Mouse (Mus musculus) spleen, postnatal 14 days (tissue): ENCODE data around the gene Cldn3.
"Not testable (repeated sequence)": the region's sequence is repeated elsewhere in the genome, so short reads cannot be mapped to it uniquely, and the experiment has no call there.

Source experiments
- DNase-seq, 2 experiments: peaks; one replicate each; pipeline ENCODE4 v3.0.0; 2021 to 2022; ENCODE audit warnings: low spot score in 2 of 2

The Cldn3 gene

DNA sequence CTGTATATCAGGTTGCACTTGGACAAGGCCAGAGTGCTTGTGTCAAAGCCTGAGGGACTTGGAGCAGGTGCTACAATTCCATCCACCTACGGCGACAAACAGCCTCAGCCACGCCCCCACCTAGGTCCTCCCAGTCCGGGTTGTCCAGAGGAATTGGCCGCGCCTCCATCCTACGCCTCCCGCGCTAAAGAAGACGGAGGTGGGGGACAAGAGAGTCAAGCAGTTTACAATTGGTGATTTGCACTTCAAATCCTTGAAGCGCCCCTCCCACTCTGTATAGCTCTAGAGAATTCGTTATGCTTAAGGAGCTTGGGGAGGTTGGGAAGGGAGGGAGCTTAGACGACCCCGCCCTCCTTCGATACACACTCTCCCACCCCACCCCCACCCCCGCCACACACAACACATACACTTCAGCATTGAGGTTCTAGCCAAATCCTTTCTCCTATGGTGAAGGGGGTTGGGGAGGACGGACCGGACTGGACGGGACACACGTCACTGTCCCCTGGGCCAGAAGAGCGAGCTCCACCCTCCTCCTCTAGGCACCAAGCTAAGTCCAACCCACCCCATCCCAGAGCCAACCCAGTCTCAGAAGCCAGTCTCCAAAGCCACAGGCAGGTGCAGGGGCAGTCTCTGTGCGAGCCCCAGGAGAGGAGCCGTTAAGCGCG, at the start of gene Cldn3:
Gene Cldn3 (plus strand): TSS at position 582 of the 665 bp plus-strand sequence.
- DNase-seq, result no peak

DNA sequence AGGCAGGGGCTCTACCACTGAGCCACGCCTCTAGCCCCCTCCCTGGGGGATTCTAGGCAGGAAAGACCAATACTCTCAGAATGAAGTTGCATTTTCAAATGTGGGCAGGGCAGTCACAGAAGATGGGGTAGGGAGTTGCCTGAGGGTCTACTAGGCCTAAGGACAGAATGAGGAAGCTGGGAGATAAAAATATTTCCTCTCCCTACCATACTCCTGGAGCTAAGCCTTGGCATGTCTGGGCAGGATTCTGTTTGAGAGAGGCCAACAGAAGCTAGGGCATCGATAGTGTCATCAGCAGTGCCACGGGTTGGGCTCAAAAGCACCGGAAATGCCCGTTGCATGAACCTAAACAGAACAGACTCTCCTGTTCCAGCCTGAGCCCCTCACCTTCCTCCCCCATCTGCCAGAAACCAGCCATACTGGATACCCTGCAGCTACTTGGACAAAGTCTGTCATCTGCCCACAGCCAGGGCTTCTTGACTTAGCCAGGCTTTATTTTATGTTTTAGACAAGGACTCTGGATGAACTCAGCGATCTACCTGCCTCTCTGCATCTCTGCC, 49.3 kb upstream of the Cldn3 start:
- DNase-seq, result no peak

DNA sequence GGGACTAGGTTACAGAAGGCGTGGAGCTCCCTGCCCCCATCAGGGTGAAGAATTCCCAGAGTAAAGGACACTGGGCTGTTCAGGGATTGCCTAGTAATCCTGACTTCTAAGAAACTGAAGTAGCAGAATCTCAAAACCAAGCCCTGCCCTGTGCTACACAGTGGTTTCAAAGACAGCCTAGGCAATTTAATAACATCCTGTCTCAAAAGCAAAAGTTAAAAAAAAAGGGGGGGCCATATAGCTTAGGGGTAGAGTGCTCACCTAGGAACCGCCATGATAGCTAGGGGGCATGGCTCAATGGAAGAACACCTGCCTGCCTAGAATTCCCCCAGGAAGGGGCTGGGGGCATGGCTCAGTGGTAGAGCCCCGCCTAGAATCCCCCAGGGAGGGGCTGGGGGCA, 46.9 kb upstream of the Cldn3 start:
- DNase-seq, result no peak

DNA sequence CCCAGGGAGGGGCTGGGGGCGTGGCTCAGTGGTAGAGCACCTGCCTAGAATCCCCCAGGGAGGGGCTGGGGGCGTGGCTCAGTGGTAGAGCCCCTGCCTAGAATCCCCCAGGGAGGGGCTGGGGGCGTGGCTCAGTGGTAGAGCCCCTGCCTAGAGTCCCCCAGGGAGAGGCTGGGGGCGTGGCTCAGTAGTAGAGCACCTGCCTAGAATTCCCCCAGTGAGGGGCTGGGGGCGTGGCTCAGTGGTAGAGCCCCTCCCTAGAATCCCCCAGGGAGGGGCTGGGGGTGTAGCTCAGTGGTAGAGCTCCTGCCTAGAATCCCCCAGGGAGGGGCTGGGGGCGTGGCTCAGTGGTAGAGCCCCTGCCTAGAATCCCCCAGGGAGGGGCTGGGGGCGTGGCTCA, 46.5 kb upstream of the Cldn3 start:
- DNase-seq, result not testable (repeated sequence)

DNA sequence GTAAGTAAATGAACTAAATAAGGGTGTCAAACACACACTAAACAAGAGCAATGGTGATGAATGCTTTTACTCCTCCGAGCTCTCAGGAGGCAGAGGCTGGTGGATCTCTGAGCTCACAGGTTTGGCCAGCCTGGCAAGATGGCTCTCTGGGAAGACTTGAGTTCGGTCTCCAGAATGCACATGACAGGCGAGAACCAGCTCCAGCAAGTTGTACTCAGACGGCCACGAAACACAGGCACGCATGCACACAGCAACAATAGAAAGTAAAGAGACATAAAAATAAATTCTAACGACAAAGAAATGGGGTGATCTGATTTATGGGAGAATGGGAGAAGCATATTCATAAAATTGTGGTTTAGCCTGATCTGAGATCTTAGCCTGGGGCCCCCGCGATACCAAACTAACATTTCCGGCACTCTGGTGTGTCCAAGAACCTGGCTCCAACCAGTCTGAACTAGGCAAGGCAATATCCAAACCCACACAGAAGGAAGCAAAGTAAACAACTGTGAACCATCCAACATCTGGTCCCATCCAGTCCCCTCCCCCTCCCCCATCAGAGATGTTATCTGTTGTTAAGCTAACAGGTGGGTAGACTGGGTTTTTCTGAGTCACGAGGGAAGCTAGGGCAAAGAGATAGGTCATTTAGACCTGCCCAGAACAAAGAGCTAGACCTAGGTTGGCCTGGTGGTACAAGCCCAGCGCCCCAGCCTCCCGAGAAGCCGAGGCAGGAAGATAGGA, 44.4 kb upstream of the Cldn3 start:
- no peak for DNase-seq

DNA sequence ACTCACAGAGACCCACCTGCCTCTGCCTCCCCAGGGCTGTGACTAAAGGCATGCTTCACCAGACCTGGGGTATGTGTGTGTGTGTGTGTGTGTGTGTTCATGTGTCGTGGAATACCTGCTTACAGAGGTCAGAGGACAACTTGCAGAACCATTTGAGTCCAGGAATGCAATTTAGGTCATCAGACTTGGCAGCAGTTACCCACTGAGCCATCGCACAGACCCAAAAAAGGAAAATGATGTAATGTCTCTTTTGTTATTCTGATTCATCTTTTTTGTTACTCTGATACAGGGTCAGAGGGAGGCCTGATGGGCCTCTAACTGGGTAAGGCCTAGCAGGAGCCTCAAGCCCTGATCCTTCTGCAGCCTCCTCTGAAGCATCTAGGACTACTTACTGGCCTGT, 43.3 kb upstream of the Cldn3 start:
- no peak for DNase-seq

DNA sequence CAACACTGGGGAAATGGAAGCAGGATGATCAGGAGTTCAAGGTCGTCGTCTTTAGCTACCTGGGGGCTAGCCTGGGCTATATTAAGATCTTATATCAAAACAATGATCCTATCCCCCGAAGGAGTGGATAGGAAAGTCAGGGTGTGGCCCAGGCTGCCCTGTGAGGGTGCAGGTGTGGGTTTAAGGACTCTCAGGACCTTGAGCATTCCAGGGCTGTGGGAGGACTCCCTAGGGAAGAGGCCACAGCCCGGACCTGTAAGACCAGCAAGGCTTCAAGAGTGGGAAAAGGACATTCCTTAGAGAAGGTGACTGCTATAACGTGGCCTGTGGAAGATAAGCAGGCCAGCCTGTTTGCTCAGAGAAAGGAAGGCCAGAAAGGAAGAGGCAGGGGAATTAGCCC, 41.8 kb upstream of the Cldn3 start:
- no peak for DNase-seq

DNA sequence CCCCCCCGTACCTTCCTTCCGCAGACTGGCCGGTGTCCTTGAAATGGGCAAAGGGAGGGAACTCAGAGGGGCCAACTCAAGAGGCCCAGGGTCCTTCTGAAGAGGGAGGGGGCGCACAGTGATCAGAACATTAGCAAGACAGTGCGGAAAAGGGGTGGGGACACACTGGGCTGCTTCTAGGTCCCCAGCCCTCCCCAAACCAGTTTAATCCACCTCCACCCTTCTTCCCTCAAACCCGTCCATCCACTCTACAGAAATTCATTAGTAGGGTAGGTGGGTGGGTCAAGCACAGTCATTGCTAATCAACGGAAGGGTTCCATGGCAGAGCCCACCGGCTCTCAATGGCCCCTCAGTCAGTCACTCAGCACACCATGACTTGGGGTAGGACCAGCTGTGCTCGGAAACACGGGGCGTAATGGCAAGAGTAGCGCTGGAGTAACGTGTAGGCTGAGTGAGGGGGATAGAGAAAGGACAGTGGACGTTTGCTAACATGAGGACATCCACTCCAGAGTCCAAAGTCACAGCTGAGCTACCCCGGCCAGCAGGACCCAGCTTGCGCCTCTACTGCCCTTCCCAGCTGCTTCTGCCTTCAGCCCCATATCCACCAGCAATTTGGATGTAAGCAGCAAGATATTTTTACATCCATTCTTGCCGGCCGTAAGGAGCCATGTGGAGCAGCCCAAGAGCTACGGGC, 40.6 kb upstream of the Cldn3 start:
- DNase-seq, result no peak

DNA sequence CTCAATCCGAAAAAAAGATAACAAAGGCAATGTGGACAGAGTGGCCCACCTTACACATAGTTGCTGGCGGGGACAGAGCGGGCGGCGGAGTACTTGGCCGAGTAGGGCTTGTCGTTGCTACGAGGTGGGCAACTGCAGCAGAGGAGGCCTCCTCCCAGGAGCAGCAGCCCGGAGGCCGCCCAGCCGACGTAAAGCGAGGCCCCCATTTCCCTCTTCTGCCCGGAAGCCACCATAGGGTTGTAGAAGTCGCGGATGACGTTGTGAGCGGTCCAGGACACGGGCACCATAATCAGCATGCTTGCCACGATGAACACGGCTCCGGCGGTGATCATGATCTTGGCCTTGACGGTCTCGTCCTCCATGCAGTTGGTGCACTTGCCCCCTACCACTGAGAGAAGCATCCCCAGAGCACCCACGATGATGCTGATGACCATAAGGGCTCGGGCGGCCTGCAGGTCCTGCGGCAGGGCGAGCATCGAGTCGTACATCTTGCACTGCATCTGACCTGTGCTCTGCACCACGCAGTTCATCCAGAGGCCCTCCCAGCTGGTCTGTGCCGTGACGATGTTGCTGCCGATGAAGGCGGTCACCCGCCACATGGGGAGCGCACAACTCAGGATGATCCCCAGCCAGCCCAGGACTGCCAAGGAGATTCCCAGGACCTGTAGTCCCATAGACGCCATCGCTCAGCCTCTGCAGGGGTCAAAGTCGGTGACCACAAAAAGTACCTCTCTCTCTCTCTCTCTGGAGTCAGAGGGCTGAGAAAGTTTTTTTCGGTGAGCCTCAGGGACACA, 39.8 kb upstream of the Cldn3 start:
- no peak for DNase-seq

DNA sequence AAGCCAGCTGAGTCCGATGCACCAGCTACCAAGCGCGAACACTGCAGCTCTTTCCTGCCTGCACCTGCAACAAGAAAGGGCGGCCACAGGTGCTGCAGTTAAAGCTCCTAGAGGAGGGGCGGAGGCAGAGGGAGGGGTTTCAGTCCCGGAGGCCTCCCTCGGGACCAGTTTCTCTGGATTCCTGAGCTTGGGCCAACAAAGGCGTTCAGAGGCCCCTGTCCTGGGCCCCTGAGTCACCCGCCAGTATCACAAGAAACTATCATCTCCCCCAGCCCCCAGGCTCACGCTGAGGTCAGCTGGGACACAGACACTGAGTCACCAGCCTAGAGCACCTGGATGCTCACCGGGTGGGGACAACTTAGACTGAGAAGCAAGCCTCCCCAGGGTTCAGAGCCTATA, 39.2 kb upstream of the Cldn3 start, which contains the start of gene Cldn4:
Gene Cldn4 (minus strand): TSS at position 78 of the 399 bp plus-strand sequence.
- no peak for DNase-seq

DNA sequence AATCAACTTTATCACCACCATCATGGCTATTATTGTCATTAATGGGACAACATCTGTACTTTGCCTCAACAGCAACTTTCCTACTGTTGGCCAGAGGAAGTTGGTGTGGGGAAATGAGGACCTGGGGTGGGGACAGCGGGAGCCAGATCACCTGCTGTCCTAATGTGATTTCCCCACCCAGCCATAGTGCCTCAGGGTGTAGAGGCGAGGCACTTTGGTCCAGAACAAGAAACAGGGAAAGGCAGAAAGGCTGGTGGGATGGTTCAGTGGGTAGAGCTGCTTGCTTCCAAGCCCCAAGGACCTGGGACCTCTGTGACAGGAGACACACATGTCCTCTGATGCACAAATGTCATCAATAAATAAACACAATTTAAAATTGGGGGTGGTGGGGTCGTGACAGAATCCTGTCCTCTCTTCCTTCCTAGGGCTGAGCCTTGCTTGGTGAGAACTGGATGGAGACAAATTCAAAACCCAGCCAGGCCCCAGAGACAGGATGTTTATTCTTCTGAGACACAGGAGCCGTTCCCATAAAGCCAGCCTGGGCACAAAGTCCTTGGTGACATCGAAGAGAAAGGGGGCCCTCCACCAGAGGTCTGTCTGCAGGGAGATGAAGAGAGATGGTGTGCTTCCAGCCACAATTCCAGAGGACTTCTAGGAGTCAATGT, 38.5 kb upstream of the Cldn3 start:
- no peak for DNase-seq

DNA sequence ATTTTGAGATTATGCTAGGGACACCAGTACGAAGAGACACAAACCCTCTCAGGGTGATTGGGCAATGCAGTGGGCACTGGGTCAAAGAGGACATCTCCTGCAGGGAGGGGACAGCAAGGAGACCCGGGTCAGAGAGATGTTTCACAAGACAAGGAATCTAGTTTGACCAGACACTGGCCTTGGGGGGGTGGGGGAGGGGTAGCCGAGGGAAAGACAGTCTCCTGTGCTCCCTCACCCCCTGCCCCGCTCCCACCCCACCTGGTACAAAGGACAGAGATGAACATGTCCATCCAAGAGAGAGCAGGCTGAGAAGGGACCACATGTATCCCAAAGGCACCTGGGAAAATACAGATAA, 38.0 kb upstream of the Cldn3 start:
- DNase-seq, result no peak

DNA sequence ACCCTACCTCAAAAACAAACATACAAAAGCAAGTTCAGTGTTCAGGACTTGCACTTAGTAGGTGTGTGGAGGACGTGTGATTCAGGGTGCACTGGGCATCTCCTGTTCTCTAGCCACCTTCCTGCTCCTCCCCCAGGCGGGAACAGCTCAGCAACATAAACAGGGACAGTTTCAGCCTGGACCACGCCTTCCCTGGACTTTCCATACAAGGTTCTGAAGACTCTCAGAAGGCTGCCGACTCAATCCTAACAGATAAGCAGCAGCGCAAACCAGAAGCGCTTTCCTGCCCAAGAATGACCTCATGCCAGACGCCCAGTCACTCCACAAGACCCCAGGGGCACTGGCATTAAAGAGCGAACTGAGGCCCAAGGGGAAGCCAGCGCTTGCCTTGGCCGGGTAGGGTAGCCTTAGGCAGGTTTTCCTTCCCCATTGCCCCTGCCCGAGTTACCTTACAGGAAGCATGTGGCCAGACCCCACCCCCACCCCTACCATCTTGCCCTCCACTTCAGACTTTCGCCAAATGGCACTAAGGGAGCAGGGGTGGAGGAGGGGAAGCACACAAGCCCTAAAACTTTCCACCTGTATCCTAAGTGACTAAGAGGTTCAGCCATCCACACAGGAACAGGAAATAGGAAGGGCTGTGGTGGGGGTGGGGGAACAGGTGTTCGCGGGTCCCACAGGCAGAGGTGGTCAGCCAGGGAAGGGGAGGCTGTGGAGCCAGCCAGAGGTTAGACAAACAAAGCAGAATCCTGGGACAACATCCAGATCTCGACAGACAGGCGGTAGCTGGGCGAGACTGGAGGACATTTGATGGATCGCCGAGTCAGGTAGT, 34.7 kb upstream of the Cldn3 start:
- DNase-seq, result no peak

DNA sequence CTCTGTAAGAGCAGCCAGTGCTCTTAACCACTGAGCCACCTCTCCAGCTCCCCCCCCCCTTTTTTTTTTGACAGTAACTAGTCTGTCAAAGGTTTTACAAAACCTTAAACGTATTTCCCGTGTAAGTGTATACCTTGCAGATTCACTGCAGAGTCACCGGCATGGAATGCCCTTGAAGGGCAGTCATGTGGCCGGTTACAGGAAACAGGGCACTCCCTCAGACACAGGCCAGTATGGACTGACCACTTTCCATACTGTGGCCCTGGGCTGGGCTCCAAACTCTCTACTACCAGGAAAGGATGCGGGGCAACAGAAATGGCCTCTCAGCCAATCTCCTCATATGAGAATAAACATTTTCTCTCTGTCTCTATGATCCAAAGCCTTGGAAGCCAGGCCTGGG, 30.5 kb upstream of the Cldn3 start:
- no peak for DNase-seq

DNA sequence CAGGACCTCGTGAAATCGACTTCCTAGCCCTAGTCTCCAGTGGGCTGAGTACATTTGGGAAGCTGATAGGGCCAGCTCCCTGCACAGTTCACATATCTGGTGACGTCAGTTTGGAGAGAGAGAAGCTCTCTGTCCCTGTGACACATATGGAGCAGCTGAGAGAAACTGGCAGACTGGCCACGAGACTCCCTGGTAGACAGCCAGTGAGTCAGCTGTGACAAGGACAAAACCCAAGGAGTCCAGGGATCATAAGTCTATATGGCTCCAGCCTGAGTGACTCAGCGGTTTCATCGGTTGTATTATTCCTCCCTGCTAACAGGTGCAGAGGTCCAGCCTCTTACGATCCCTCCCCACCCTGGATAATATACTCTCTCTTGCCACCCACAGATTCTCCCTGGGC, 26.9 kb upstream of the Cldn3 start:
- DNase-seq, result no peak

DNA sequence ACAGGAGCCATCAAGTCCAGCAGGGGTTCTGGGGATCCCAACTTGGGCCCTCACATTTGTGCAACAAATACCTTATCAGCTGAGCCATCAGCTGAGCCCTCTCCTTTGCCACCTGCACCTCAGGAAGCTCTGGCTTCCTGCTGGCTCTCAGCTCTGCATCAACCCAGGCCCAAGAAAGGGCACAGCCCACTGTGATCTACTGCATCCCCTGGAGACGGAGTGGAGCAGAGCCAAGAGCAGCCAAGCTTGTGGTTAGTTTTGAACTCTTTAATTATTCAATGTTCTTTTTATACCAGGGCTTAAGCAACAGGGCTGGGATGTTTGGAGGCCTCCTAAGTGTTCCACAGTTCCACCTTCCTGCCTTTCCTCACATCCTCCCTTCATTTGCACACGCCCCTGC, 25.6 kb upstream of the Cldn3 start:
- DNase-seq, result no peak

DNA sequence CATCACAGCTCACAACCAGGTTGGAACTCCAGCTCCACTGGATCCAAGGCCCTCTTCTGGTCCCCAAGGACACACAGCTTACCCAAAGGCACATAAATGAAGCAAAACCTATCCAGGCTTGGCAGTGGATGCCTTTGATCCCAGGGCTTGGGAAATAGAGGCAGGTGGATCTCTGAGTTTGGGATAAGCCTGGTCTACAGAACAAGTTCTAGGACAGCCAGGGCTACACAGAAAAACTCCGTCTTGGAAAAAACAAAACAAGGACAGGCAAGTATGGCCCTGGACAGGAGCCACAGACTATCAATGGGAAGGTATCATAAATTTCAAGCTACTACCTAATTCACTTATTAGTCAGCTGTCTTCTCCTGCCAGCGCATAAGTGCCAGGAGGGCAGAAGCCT, 24.5 kb upstream of the Cldn3 start:
- no peak for DNase-seq

DNA sequence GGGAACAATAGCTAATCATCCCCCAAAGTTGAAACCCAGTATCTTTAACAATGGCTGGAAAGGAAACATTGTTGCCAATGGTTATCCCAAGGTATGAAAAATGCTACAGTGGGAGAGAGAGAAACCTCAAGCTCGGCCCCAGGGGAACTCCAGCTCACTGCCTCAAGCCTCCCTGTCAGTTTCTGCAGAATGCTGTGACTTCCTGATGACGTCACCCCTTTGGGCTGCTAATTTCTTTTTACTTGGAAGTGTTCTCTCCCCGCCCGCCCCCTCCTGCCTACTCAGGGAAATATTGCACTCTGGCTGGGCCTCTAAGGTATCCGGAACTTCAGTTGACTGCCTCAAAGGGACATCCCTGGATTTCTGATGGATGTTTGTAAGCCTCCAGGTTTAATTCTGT, 22.5 kb upstream of the Cldn3 start:
- DNase-seq, result no peak

DNA sequence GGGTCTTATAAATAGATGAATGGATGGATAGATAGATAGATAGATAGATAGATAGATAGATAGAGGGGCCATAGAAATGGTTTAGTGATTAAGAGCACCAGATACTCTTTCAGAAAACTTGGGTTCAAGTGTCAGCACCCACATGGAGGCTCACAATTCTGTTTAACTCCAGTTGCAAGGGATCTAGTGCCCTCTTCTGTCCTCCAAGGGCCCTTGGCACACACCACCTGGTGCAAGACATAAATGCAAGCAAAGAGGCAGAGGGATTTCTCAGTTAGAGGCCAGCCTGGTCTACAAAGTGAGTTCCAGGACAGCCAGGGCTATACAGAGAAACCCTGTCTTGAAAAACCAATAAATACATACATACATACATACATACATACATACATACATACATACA, 21.4 kb upstream of the Cldn3 start:
- not testable (repeated sequence) for DNase-seq

DNA sequence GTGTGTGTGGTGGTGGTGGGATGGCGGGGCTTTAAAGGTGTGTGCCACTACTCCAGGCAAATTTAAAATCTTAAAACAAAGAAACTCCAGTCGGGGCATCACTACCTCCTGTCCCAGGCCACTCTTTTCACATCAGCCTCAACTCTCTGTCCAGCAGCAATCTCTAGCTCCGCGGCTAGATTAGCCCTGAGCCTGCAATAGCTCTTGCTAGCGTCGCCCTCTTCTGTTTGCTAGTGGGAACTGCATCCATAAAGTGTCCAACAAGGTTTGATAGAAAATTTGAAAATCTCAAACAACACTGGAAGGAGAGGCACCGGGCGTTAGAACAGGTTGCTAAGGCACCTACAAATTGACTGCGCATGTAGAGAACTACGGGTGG, 20.6 kb upstream of the Cldn3 start:
- DNase-seq, result peak; percentile 56 to 77
